Mouse (Mus musculus) megakaryocyte, embryonic 14.5 days (primary cell): Measurements from ENCODE around the gene Sowahb.

Experiments
- FLI1 ChIP-seq: IDR thresholded peaks from 2 replicates; pipeline ENCODE4 v1.6.1; 2012; ENCODE audit warnings: low read length, inconsistent platforms, mixed read lengths
- GATA1 ChIP-seq: IDR thresholded peaks from 3 replicates; pipeline ENCODE4 v1.6.1; 2012; ENCODE audit warnings: mixed read lengths, low read length, inconsistent platforms, borderline replicate concordance

GRCm38 (mm10) chr5:93060865-93061264 lies 16.0 kb upstream of the Sowahb start:
- TF ChIP-seq FLI1 (no peak), GATA1 (no peak)
